Mouse (Mus musculus) E14TG2a.4 (cell line): ENCODE measurements at regions not wholly inside any gene's neighbourhood (a gene's known extent, or its start where the extent isn't known, plus 50 kb on each side); places are given as distances from the start of the nearest gene placed in this dataset.

Experiments used
- CTCF ChIP-seq: conservative IDR thresholded peaks from 2 replicates; pipeline ENCODE4 v1.5.1; 2014; ENCODE audit warnings: low read length
- NANOG ChIP-seq: IDR thresholded peaks from 2 replicates; pipeline ENCODE4 v1.6.1; 2014; ENCODE audit warnings: borderline replicate concordance, low read length, mixed read lengths

DNA sequence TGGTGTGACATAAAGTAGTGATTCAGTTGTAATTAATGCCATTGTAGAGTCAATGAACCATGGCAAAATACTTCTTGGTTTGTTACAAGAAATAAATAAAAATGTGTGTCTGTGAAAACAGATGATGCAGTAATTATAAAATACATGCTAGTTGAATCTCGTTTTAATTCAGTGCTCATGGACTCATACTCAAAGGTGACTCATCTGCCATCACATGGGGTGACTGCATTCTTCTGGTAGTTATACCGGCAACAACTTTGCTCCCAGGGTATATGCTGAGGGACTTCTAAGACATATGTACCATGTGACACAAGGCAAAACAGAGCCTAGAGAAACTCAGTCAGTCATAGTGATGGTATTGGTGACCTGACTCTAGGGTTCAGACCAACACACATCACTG, 130.1 kb upstream of the Slc7a14 start:
- TF ChIP-seq CTCF (no peak), NANOG (no peak)
